Mouse (Mus musculus) E14TG2a.4 (cell line): Measurements from ENCODE around the gene Ltc4s.

ENCODE experiments used
- CTCF ChIP-seq: conservative IDR thresholded peaks from 2 replicates; pipeline ENCODE4 v1.5.1; 2014; ENCODE audit warnings: low read length
- NANOG ChIP-seq: IDR thresholded peaks from 2 replicates; pipeline ENCODE4 v1.6.1; 2014; ENCODE audit warnings: borderline replicate concordance, low read length, mixed read lengths
- POU5F1 ChIP-seq: IDR thresholded peaks from 2 replicates; pipeline ENCODE4 v1.6.1; 2014; ENCODE audit warnings: low read length, borderline replicate concordance

GRCm38 (mm10) chr11:50269885-50270284 is 31.5 kb upstream of the Ltc4s start:
- TF ChIP-seq CTCF (no peak), POU5F1 (no peak), NANOG (no peak)
